Mouse (Mus musculus): ENCODE results near the gene Mgat4e. TPM values are rescaled to one million over a fixed set of nuclear protein-coding genes. Genes with fewer than 3 reads are reported as not detected.

The Mgat4e gene
- total and polyA plus RNA-seq, 2 experiments from 2014 or later, result not detected

DNA sequence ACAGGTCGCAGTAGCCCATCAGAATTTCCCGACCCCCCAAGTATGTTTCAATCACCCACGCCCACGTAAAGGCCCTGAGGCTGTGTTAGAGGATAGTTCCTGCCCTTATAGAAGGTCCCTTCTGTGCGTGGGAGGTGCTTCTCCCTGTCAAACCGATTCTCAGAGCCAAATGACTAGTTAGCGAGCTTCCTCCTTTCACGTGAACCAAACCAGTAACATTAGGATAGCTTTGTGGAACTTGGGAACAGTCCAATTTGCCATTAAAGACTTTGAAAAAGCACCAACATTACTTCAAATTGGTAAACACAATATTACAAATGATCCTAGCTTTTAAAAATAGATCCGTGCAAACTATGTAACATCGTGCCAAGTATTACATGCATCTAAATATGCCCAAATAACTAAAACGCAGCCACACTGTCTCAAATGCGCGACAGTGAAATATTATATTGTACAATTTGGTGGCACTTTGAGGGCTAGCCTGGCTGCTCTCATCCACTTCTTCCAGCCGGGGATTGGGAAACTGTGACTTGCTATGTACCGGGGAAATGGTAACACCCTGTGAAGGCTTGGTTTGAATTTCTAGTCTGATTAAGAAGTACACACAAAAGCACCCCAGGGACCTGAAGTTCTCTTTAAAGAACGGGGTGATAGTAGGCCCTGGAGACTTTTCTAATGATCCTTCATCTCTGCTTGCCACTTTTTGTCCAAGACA is 35.4 kb downstream of the Mgat4e start:
- ATAC-seq (ENCODE audit: low FRiP score) (no peak), DNase-seq (ENCODE audit: low spot score) (no peak)
- no peaks in the 10 kb centered on the region for H3K9me3 ChIP-seq (ENCODE audit: low read length)
- TF ChIP-seq CTCF (IDR thresholded peaks at IDR 0.05), result no peak
- H3K36me3 ChIP-seq (ENCODE audit: insufficient read depth, low read length), result peaks cover 2% of the 10 kb centered on the region; the same call in 1 of the 2 replicates
- H3K4me3 ChIP-seq (ENCODE audit: low read depth, low read length), result peak overlapping the region; percentile 32; the same call in 1 of the 2 replicates
- no peak overlapping the region for H3K27ac ChIP-seq (ENCODE audit: low read depth, low read length)
- peak overlapping the region; percentile 70; the same call in 1 of the 2 replicates for H3K4me2 ChIP-seq (ENCODE audit: low read depth, low read length, poor library complexity, severe bottlenecking)
- peak overlapping the region; percentile 42; the same call in 1 of the 2 replicates for H3K9ac ChIP-seq (replicated peaks; ENCODE audit: low read length, poor library complexity, severe bottlenecking)
- no peaks in the 10 kb centered on the region for H3K4me1 ChIP-seq (ENCODE audit: insufficient read depth, low read length)
- H3K27me3 ChIP-seq (ENCODE audit: insufficient read depth, low read length), result no peaks in the 10 kb centered on the region; the same call in 1 of the 2 replicates
- WGBS, result 45% methylated on average over 16 of the region's 16 CpGs

GRCm38 (mm10) chr1:134513312-134513860 is 36.1 kb downstream of the Mgat4e start:
- ATAC-seq (ENCODE audit: low FRiP score), result no peak
- Histone ChIP-seq H3K4me1 (ENCODE audit: insufficient read depth, low read length) (no peaks in the 10 kb centered on the region), H3K4me3 (ENCODE audit: low read depth, low read length) (peak overlapping the region; percentile 32), H3K4me2 (ENCODE audit: low read depth, low read length, poor library complexity, severe bottlenecking) (peak overlapping the region; percentile 70), H3K9ac (replicated peaks; ENCODE audit: low read length, poor library complexity, severe bottlenecking) (peak overlapping the region; percentile 42), H3K27ac (ENCODE audit: low read depth, low read length) (no peak overlapping the region), H3K27me3 (ENCODE audit: insufficient read depth, low read length) (no peaks in the 10 kb centered on the region; the same call in 1 of the 2 replicates), H3K36me3 (ENCODE audit: insufficient read depth, low read length) (peaks cover 5% of the 10 kb centered on the region), H3K9me3 (ENCODE audit: low read length) (no peaks in the 10 kb centered on the region)
- WGBS, result 3% methylated on average over 38 of the region's 38 CpGs
- no peak for TF ChIP-seq CTCF (IDR thresholded peaks at IDR 0.05)
- peak; percentile 13 for DNase-seq (ENCODE audit: low spot score)

DNA sequence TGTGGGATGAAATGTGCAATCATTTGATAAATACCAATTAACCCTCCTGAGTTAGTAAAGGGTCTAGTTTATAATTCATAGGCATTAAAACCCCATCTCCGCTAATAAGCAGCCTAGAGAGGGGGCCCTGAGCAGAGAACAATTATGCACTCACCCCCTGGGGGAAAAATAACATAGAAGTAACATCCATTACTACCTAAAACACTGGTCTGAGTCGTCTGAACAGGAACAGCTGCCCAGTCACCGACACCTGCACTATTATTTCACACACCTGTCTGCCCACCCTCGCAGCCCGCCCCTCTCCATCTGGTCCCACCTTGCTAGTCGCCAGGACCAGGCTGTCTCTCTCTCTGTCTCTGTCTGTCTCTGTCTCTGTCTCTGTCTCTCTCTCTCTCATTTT is 36.9 kb downstream of the Mgat4e start:
- Histone ChIP-seq H3K9ac (replicated peaks; ENCODE audit: low read length, poor library complexity, severe bottlenecking) (no peak overlapping the region), H3K27me3 (ENCODE audit: insufficient read depth, low read length) (no peaks in the 10 kb centered on the region; the same call in 1 of the 2 replicates), H3K9me3 (ENCODE audit: low read length) (no peaks in the 10 kb centered on the region), H3K4me1 (ENCODE audit: insufficient read depth, low read length) (no peaks in the 10 kb centered on the region), H3K4me2 (ENCODE audit: low read depth, low read length, poor library complexity, severe bottlenecking) (no peak overlapping the region), H3K27ac (ENCODE audit: low read depth, low read length) (no peak overlapping the region), H3K36me3 (ENCODE audit: insufficient read depth, low read length) (peaks cover 10% of the 10 kb centered on the region), H3K4me3 (ENCODE audit: low read depth, low read length) (peak overlapping the region; percentile 32; the same call in 1 of the 2 replicates)
- WGBS, result 53% methylated on average over 6 of the region's 6 CpGs
- ATAC-seq (ENCODE audit: low FRiP score) (no peak), DNase-seq (ENCODE audit: low spot score) (no peak)
- TF ChIP-seq CTCF (IDR thresholded peaks at IDR 0.05), result no peak

DNA sequence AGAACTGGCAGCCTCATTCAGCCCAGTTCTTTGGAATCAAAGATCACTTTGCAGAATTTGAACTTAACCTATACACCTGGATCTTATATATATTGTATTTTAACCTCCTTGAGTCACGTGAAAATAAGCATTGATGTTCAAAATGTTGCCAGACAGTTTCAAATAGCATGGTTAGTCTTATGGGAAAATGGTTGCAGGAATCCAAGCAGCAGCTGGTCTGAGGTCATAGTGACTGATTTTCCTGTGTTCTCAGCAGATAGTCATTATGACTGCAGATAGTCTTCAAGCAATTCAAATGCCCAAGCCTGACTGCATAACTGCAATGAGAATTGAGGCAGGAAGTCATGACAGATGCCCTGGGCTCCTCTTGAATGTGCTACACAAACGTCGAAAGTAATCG is 37.3 kb downstream of the Mgat4e start:
- H3K27ac ChIP-seq (ENCODE audit: low read depth, low read length), result no peak overlapping the region
- no peaks in the 10 kb centered on the region; the same call in 1 of the 2 replicates for H3K27me3 ChIP-seq (ENCODE audit: insufficient read depth, low read length)
- no peaks in the 10 kb centered on the region for H3K9me3 ChIP-seq (ENCODE audit: low read length)
- DNase-seq (ENCODE audit: low spot score), result peak; percentile 40
- H3K4me3 ChIP-seq (ENCODE audit: low read depth, low read length), result no peak overlapping the region
- no peak for TF ChIP-seq CTCF (IDR thresholded peaks at IDR 0.05)
- no peaks in the 10 kb centered on the region for H3K4me1 ChIP-seq (ENCODE audit: insufficient read depth, low read length)
- H3K36me3 ChIP-seq (ENCODE audit: insufficient read depth, low read length), result peaks cover 12% of the 10 kb centered on the region
- no peak overlapping the region for H3K9ac ChIP-seq (replicated peaks; ENCODE audit: low read length, poor library complexity, severe bottlenecking)
- WGBS, result 64% methylated on average over 4 of the region's 4 CpGs
- no peak overlapping the region for H3K4me2 ChIP-seq (ENCODE audit: low read depth, low read length, poor library complexity, severe bottlenecking)
- no peak for ATAC-seq (ENCODE audit: low FRiP score)

GRCm38 (mm10) chr1:134510018-134510417 is 39.5 kb downstream of the Mgat4e start:
- Histone ChIP-seq H3K9me3 (ENCODE audit: low read length) (no peaks in the 10 kb centered on the region), H3K4me1 (ENCODE audit: insufficient read depth, low read length) (no peaks in the 10 kb centered on the region), H3K27ac (ENCODE audit: low read depth, low read length) (no peak overlapping the region), H3K27me3 (ENCODE audit: insufficient read depth, low read length) (no peaks in the 10 kb centered on the region; the same call in 1 of the 2 replicates), H3K36me3 (ENCODE audit: insufficient read depth, low read length) (peaks cover 22% of the 10 kb centered on the region), H3K4me2 (ENCODE audit: low read depth, low read length, poor library complexity, severe bottlenecking) (no peak overlapping the region), H3K4me3 (ENCODE audit: low read depth, low read length) (no peak overlapping the region), H3K9ac (replicated peaks; ENCODE audit: low read length, poor library complexity, severe bottlenecking) (no peak overlapping the region)
- WGBS, result 63% methylated on average over 7 of the region's 7 CpGs
- DNase-seq (ENCODE audit: low spot score), result no peak
- no peak for TF ChIP-seq CTCF (IDR thresholded peaks at IDR 0.05)
- ATAC-seq (ENCODE audit: low FRiP score), result no peak

GRCm38 (mm10) chr1:134506201-134506600 is 43.3 kb downstream of the Mgat4e start:
- Histone ChIP-seq H3K27ac (ENCODE audit: low read depth, low read length) (no peak overlapping the region), H3K9me3 (ENCODE audit: low read length) (no peaks in the 10 kb centered on the region), H3K4me1 (ENCODE audit: insufficient read depth, low read length) (no peaks in the 10 kb centered on the region), H3K36me3 (ENCODE audit: insufficient read depth, low read length) (peaks cover 22% of the 10 kb centered on the region), H3K4me2 (ENCODE audit: low read depth, low read length, poor library complexity, severe bottlenecking) (no peak overlapping the region), H3K9ac (replicated peaks; ENCODE audit: low read length, poor library complexity, severe bottlenecking) (no peak overlapping the region), H3K4me3 (ENCODE audit: low read depth, low read length) (no peak overlapping the region), H3K27me3 (ENCODE audit: insufficient read depth, low read length) (no peaks in the 10 kb centered on the region)
- DNase-seq (ENCODE audit: low spot score) (no peak), ATAC-seq (ENCODE audit: low FRiP score) (no peak)
- 92% methylated on average over 8 of the region's 8 CpGs for WGBS
- no peak for TF ChIP-seq CTCF (IDR thresholded peaks at IDR 0.05)

Measured in midbrain, postnatal 0 days (tissue).